2 mouse cellular contexts compared by ENCODE assay signal in the genomic region with DNA sequence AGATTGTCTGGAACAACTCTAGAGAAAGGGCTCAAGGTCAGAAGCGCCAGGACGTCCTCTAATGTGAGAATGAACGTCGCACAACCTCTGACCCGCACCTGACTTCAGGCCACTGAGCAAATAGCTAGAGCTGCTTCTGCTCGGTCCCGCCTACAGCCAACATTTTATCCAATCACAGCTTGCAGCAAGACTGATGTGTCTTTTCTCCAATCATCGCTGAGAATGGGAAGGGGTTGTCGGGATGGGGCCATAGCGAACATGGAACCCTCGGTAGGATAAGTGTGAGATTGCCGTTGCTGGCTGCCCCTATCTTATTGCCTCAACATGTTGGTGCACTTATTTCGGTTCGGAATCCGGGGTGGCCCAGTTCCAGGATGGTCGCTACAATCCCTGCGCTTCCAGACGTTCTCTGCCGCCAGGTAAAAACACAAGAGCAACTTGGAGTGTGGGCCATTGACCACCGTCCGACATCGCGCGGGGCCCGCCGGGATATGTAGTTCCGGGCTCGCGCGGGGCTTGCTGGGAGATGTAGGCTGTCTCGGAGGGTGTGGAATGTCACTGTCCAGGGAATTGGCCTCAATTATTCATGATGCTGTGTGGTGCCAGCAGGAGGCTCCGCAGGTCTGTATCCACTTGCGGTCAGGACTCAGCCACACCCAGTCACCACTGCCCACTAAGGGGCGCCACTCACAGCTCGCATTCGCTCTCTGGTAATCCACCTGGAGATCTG.
TF ChIP-seq lines count a peak whose summit lies in the region.

No protein-coding gene starts in this region.

TF ChIP-seq in C2C12, 6 proteins besides CTCF, POLR2A, EP300 and RAD21:
- no peak for TF ChIP-seq MAX (IDR thresholded peaks at IDR 0.05)
- no peak for TF ChIP-seq CEBPB (IDR thresholded peaks at IDR 0.05; ENCODE audit: low read depth)
- TF ChIP-seq USF1 (IDR thresholded peaks at IDR 0.05; ENCODE audit: low read depth) = no peak
- no peak for TF ChIP-seq MYOD1 (IDR thresholded peaks at IDR 0.05; ENCODE audit: control insufficient read depth, insufficient read length, low read depth)
- no peak for TF ChIP-seq MYOG (IDR thresholded peaks at IDR 0.05; ENCODE audit: control insufficient read depth, extremely low read depth, insufficient read length)
- TF ChIP-seq FOSL1 (IDR thresholded peaks at IDR 0.05; ENCODE audit: insufficient read depth, low read length, poor library complexity, severe bottlenecking) = no peak

TF ChIP-seq in myocyte, 11 proteins besides CTCF, POLR2A, EP300 and RAD21:
- TF ChIP-seq SRF (IDR thresholded peaks at IDR 0.05; ENCODE audit: control insufficient read depth, insufficient read length, low read depth) (peak; percentile 36), MYOD1 (IDR thresholded peaks at IDR 0.05; ENCODE audit: control insufficient read depth in 1 of 3, insufficient read length in 2 of 3, low read depth in 2 of 3) (peak in 1 of 3 experiments; percentile 51), MAX (IDR thresholded peaks at IDR 0.05; ENCODE audit: low read depth) (no peak), TCF12 (IDR thresholded peaks at IDR 0.05; ENCODE audit: insufficient read depth, poor library complexity, severe bottlenecking) (no peak), USF1 (IDR thresholded peaks at IDR 0.05; ENCODE audit: low read depth) (peak; percentile 21), POLR2AphosphoS2 (IDR thresholded peaks at IDR 0.05; ENCODE audit: insufficient read length, low read depth) (peak; percentile 20), REST (IDR thresholded peaks at IDR 0.05; ENCODE audit: insufficient read depth, insufficient read length) (no peak), TCF3 (IDR thresholded peaks at IDR 0.05; ENCODE audit: insufficient read length, low read depth) (no peak), MYOG (IDR thresholded peaks at IDR 0.05; ENCODE audit: control insufficient read depth in 1 of 3, insufficient read depth in 1 of 3, insufficient read length in 2 of 3, low read depth in 2 of 3) (peak in 1 of 3 experiments; percentile 38)
